Mouse (Mus musculus) lung, postnatal 0 days (tissue): ENCODE measurements around the gene Enpep. TPM values are rescaled to one million over a fixed set of nuclear protein-coding genes. Genes with fewer than 3 reads are reported as not detected.

Experiments used
- ATAC-seq: fragments of 200-750 bp; cut with Nextera tagmentation; 2 replicates; pipeline ENCODE4 v1.8.0; 2017; ENCODE audit warnings: moderate library complexity
- DNase-seq: peaks from one replicate; pipeline ENCODE4 v3.0.0-alpha.2; 2016; ENCODE audit warnings: low spot score
- H3K27ac ChIP-seq: fragments of 300-500 bp; sonication (generic); 2 replicates; pipeline ENCODE4 v1.5.1; 2014; ENCODE audit warnings: antibody characterized with exemption, mild to moderate bottlenecking, low read length, mixed read lengths
- H3K27me3 ChIP-seq: fragments of 300-500 bp; sonication (generic); replicated peaks from 2 replicates; pipeline ENCODE4 v1.6.1; 2014; ENCODE audit warnings: low read length, mixed read lengths; ENCODE audit not compliant: insufficient read depth
- H3K36me3 ChIP-seq: fragments of 300-500 bp; sonication (generic); 2 replicates; pipeline ENCODE4 v1.6.1; 2014; ENCODE audit warnings: low read length, mixed read lengths; ENCODE audit not compliant: insufficient read depth
- H3K4me1 ChIP-seq: fragments of 300-500 bp; sonication (generic); 2 replicates; pipeline ENCODE4 v1.6.1; 2014; ENCODE audit warnings: antibody characterized with exemption, low read depth, low read length, mixed read lengths; ENCODE audit not compliant: insufficient read depth
- H3K4me2 ChIP-seq: fragments of 300-500 bp; sonication (generic); replicated peaks from 2 replicates; pipeline ENCODE4 v1.6.1; 2014; ENCODE audit warnings: low read depth, mild to moderate bottlenecking, low read length, moderate library complexity, mixed read lengths
- H3K4me3 ChIP-seq: fragments of 300-500 bp; sonication (generic); 2 replicates; pipeline ENCODE4 v1.5.1; 2014; ENCODE audit warnings: low read depth, low read length
- H3K9ac ChIP-seq: fragments of 300-500 bp; sonication (generic); replicated peaks from 2 replicates; pipeline ENCODE4 v1.6.1; 2014; ENCODE audit warnings: low read depth, mild to moderate bottlenecking
- H3K9me3 ChIP-seq: fragments of 300-500 bp; sonication (generic); 2 replicates; pipeline ENCODE4 v1.6.1; 2016; ENCODE audit warnings: low read length, mixed read lengths
- CTCF ChIP-seq: IDR thresholded peaks from 2 replicates; pipeline ENCODE4 v1.5.1; 2016; ENCODE audit warnings: antibody characterized with exemption, mild to moderate bottlenecking
- EP300 ChIP-seq: IDR thresholded peaks from 2 replicates; pipeline ENCODE4 v1.6.1; 2016; ENCODE audit warnings: antibody characterized with exemption, mild to moderate bottlenecking, control low read depth
- WGBS: fragments of 180-500 bp; shearing (Covaris S2); extraction: QIAGEN DNeasy Blood & Tissue Kit; methylation state at CpG from one replicate; pipeline ENCODE4 v1.1.7; 2014; 5-methylcytosine and 5-hydroxymethylcytosine counted together
- polyA plus RNA-seq: library from polyadenylated mRNA; unstranded; fragments of >200 nt; fragmentation: Nextera tagmentation; extraction: Ambion mirVana; gene quantifications from 2 replicates; pipeline ENCODE4 v1.2.1, GENCODE M21; 2015

Enpep gene
- polyA plus RNA-seq, 1 experiment from 2014 or later, result 106 TPM

DNA sequence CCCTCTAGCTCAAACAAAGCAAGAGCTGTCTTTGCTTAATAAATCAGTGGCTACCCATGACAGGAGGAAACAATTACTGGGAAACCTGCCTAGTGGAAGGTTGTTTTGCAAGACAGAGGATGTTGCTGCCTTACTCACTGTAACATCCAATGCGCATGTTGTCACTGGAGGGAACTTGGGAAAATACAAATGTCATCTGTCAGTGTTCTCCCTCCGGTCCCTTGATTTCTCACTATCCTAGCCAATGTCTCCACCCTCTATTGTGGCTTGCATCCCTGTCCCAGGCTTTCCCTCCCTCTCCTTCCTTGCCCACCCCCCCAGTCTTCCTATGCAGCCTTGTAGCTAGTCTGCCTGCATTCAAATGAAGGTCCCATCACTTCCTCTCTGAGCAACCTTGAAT is 36.6 kb downstream of the Enpep start:
- no peak for DNase-seq
- WGBS, result 41% methylated on average over 2 of the region's 2 CpGs

DNA sequence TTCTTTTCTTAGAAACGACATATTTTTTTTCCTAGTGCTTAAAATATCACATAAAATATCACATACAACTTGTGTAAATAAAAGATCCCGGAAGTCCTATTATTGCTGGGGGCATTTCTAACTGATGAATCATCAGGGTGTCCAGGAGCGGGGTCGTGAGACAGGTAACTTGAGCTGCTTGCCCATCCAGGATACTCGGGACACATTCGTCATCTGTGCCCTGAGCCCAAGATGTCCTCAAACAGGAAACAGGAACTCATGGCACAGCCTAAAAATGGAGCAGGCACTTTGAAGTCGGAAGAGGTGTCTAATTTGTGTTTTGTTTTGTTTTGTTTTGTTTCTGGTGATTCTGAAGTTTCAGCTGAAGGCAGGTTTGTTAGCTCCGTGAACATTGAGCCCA is 43.0 kb downstream of the Enpep start:
- DNase-seq (no peak), ATAC-seq (no peak)
- no peak overlapping the region for H3K27ac ChIP-seq
- no peak overlapping the region for H3K4me3 ChIP-seq
- 35% methylated on average over 8 of the region's 8 CpGs for WGBS
- no peak overlapping the region for H3K9ac ChIP-seq
- H3K27me3 ChIP-seq, result no peaks in the 10 kb centered on the region
- H3K4me1 ChIP-seq, result no peaks in the 10 kb centered on the region
- TF ChIP-seq CTCF (no peak), EP300 (no peak)
- no peaks in the 10 kb centered on the region for H3K36me3 ChIP-seq
- no peak overlapping the region for H3K4me2 ChIP-seq
- no peaks in the 10 kb centered on the region for H3K9me3 ChIP-seq

More for the DNA sequence above, 36.6 kb downstream of the Enpep start:
- TF ChIP-seq CTCF (no peak), EP300 (no peak)
- Histone ChIP-seq H3K27me3 (no peaks in the 10 kb centered on the region), H3K36me3 (no peaks in the 10 kb centered on the region), H3K27ac (no peak overlapping the region), H3K4me2 (no peak overlapping the region), H3K9me3 (no peaks in the 10 kb centered on the region), H3K9ac (no peak overlapping the region), H3K4me3 (no peak overlapping the region), H3K4me1 (no peaks in the 10 kb centered on the region)
- ATAC-seq, result no peak

DNA sequence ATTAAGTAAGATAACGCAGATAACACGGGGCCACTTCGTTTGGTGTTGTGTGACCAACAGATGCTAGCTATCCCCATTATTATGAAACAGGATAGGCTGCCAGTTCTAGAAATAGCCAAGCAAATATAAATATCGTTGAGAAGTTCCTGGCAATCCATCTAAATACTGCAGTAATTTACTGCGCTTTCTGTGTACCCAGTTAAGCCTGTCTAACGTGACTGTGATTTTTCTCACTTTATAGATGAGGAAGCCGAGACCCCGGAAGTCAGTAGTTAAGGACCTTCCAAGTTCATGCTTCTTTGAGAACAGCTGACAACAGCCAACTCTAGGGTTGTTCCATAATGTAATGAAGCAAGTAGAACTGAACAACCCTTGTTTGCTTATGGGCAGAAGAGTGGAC is 45.4 kb downstream of the Enpep start:
- H3K9ac ChIP-seq, result no peak overlapping the region
- no peak overlapping the region for H3K4me3 ChIP-seq
- H3K4me2 ChIP-seq, result no peak overlapping the region
- DNase-seq (peak; percentile 81), ATAC-seq (peak; percentile 71)
- no peak for TF ChIP-seq CTCF
- TF ChIP-seq EP300, result no peak
- H3K27me3 ChIP-seq, result no peaks in the 10 kb centered on the region
- WGBS, result 36% methylated on average over 8 of the region's 8 CpGs
- no peaks in the 10 kb centered on the region for H3K36me3 ChIP-seq
- no peak overlapping the region for H3K27ac ChIP-seq
- H3K4me1 ChIP-seq, result no peaks in the 10 kb centered on the region
- no peaks in the 10 kb centered on the region for H3K9me3 ChIP-seq

DNA sequence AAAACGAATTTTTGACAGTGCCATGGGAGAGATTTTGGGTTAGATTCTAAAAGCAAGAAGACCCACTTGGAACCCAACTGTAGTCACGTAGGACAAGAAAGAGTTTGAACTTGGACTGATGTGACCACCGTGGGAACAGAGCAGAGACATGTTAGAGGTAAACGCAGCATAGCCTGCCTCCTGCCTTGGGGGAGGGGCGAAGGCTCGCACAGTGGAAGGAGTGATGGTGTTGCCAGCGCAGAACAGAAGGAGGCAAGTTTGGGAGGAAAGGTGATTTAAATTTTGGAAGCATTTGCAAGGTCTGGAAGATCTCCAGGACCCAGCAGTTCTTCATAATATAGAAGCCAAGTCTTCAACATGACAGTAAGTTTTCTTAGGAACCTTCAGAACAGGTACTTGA is 46.1 kb downstream of the Enpep start:
- no peak for DNase-seq
- Histone ChIP-seq H3K9ac (no peak overlapping the region), H3K4me3 (no peak overlapping the region), H3K36me3 (no peaks in the 10 kb centered on the region), H3K27me3 (no peaks in the 10 kb centered on the region), H3K9me3 (no peaks in the 10 kb centered on the region), H3K4me1 (no peaks in the 10 kb centered on the region), H3K27ac (no peak overlapping the region), H3K4me2 (no peak overlapping the region)
- ATAC-seq, result no peak
- WGBS, result 63% methylated on average over 7 of the region's 7 CpGs
- no peak for TF ChIP-seq EP300
- TF ChIP-seq CTCF, result no peak

DNA sequence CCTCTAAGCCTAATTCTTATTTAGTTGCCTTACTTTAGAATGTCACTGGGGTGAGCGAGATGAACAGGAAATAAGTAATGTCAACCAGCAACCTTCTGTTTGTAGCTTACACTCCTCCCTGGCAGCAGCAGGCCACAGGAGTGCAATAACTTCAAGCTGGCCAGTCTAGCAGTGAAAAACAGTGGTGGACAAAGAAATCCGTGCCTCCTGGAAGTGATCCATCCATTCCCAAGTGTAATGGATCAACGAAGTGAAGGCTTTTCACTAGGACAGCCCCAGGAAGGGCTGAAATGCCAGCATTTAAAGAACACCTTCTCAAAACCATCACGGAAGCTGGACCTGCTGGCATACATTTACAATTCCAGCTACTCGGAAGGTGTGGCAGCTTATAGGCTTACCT is 48.2 kb downstream of the Enpep start:
- Histone ChIP-seq H3K4me1 (no peaks in the 10 kb centered on the region), H3K4me2 (no peak overlapping the region), H3K9ac (no peak overlapping the region), H3K27me3 (no peaks in the 10 kb centered on the region), H3K27ac (no peak overlapping the region), H3K4me3 (no peak overlapping the region), H3K36me3 (no peaks in the 10 kb centered on the region), H3K9me3 (no peaks in the 10 kb centered on the region)
- TF ChIP-seq CTCF (no peak), EP300 (no peak)
- 75% methylated on average over 5 of the region's 5 CpGs for WGBS
- DNase-seq, result no peak
- ATAC-seq, result no peak

DNA sequence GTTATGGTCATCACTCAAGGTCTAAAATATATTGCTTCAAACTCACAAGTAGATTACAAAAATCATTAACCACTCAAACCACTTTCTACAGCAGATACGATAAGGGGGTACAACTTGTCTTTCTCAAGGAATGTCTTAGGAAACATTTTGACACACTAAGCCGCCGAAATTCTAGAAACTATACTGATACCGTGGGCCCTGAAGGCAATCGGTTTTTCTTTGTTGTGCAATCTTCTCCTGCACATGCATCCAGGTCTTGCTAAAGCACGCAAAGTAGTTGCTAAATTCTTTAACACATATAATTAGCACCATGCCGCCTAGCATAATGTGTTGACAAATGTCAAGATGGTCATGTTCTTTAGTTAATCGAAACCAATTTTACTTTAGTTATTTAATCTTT is 53.1 kb downstream of the Enpep start:
- TF ChIP-seq CTCF (no peak), EP300 (no peak)
- H3K9ac ChIP-seq, result no peak overlapping the region
- H3K36me3 ChIP-seq, result no peaks in the 10 kb centered on the region
- H3K27ac ChIP-seq, result no peak overlapping the region
- 83% methylated on average over 8 of the region's 8 CpGs for WGBS
- no peaks in the 10 kb centered on the region for H3K9me3 ChIP-seq
- ATAC-seq, result no peak
- DNase-seq, result no peak
- H3K4me1 ChIP-seq, result no peaks in the 10 kb centered on the region
- no peak overlapping the region for H3K4me2 ChIP-seq
- no peak overlapping the region for H3K4me3 ChIP-seq
- H3K27me3 ChIP-seq, result no peaks in the 10 kb centered on the region

DNA sequence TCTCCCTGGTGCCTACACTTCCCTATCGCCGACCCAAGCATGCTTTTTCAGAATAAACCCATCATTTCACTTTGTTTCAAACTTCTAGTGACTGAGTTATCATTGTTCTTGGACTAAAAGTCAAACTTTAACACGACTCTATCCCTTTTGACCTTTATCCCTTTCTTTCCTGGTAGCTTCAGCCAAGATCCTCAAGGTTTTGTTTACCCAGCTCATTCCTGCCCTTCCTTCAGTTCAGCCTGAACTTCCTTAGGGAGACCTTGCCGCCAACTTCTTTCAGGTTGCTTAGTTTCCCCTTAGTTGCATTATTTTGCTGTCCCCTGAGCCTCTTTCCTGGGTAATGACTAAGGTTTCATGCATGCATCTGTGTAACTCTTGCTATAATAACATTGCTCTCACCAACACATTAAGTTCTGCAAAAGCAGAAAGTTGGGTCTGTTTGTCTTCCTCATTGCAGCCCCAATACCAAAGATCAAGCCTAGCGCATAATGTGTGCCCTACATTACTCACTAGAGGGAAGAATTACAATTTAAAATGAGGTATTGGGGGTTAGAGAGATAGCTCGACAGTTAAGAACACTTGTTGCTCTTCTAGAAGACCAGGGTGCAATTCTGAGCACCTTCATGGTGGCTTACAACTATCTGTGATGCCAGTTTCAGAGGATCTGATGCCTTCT is 59.2 kb downstream of the Enpep start:
- Histone ChIP-seq H3K4me3 (no peak overlapping the region), H3K36me3 (no peaks in the 10 kb centered on the region), H3K9ac (no peak overlapping the region), H3K4me2 (no peak overlapping the region), H3K9me3 (no peaks in the 10 kb centered on the region), H3K4me1 (no peaks in the 10 kb centered on the region), H3K27ac (no peak overlapping the region), H3K27me3 (no peaks in the 10 kb centered on the region)
- WGBS, result 55% methylated on average over 6 of the region's 6 CpGs
- no peak for DNase-seq
- no peak for ATAC-seq
- TF ChIP-seq EP300 (no peak), CTCF (no peak)
